Comparison of ENCODE assay signal across 17 mouse cellular contexts in the genomic region with DNA sequence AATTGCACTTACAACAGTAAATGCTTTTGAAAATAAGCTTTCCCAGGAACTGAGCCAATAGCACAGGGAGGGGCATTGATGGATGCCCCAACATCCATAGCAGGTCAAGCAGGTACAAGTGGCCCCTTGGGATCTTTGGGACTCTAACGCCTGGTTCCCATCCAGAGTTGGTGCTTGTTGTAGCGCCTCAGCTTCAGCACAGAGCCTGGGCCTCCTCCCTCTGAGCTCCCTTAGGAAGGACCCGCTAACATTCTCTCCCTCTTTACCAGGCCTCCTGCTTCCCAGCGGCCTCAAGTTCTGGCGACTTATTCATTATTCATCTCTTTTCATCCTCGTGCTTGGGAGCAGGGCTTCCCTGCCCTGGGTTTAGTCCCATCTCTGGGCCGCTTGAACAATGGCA. TPM values are rescaled to one million over a fixed set of nuclear protein-coding genes. Genes with fewer than 3 reads are reported as not detected.
A peak's percentile ranks its signal among the peaks of the same experiment; 100 is the strongest.
DNase-seq lines count a peak whose midpoint lies in the region; ATAC-seq and TF ChIP-seq lines count a peak whose summit lies in the region.
"Had no signal": no experiment of that assay in that cellular context is flagged by ENCODE, and none has a peak within 500 bp of the region (broad histone marks: within the 10 kb centered on the region; RNA-seq: fewer than 3 reads in every experiment).

Gene Myo3b, plus strand, starts transcription at position 375 of the 400 bp plus-strand sequence.

- in situ Hi-C loops in CH12.LX (cut with MboI; ENCODE audit: low pct_ligation_motif_present, low pct_unique_long_range_greater_than_20kb, low sequenced_read_pairs), result no loop called here

- H3K9me3 ChIP-seq in hindbrain, embryonic 10.5 days, result no peaks in the 10 kb centered on the region
- no peaks in the 10 kb centered on the region for H3K9me3 ChIP-seq in hindbrain, postnatal 0 days (ENCODE audit: low read length)
- no peaks in the 10 kb centered on the region for H3K9me3 ChIP-seq in CH12.LX (replicated peaks; ENCODE audit: low read length)
- no peaks in the 10 kb centered on the region for H3K9me3 ChIP-seq in embryonic facial prominence, embryonic 10.5 days
- H3K9me3 ChIP-seq in midbrain, embryonic 13.5 days, result no peaks in the 10 kb centered on the region
- H3K9me3 ChIP-seq: G1E; intestine, embryonic 15.5 days; kidney, embryonic 15.5 days had no signal

- H3K27me3 ChIP-seq in hindbrain, embryonic 10.5 days (ENCODE audit: insufficient read depth, poor library complexity, severe bottlenecking), result no peaks in the 10 kb centered on the region
- no peaks in the 10 kb centered on the region for H3K27me3 ChIP-seq in hindbrain, postnatal 0 days (ENCODE audit: insufficient read depth, low read length)
- no peaks in the 10 kb centered on the region for H3K27me3 ChIP-seq in CH12.LX (replicated peaks)
- no peaks in the 10 kb centered on the region for H3K27me3 ChIP-seq in embryonic facial prominence, embryonic 10.5 days (replicated peaks; ENCODE audit: low read depth, poor library complexity, severe bottlenecking)
- no peaks in the 10 kb centered on the region for H3K27me3 ChIP-seq in midbrain, embryonic 13.5 days
- H3K27me3 ChIP-seq: intestine, embryonic 15.5 days; kidney, embryonic 15.5 days had no signal

- H3K4me1 ChIP-seq in hindbrain, embryonic 10.5 days (replicated peaks), result peaks cover 13% of the 10 kb centered on the region
- no peaks in the 10 kb centered on the region; the same call in 1 of the 2 replicates for H3K4me1 ChIP-seq in hindbrain, postnatal 0 days (ENCODE audit: insufficient read depth, low read length)
- peaks cover 0 to 32% of the 10 kb centered on the region in 2 experiments; a peak in 2 of 4 replicates for H3K4me1 ChIP-seq in CH12.LX (ENCODE audit: control insufficient read depth in 1 of 2, insufficient read depth in 2 of 2)
- peaks cover 8% of the 10 kb centered on the region for H3K4me1 ChIP-seq in embryonic facial prominence, embryonic 10.5 days
- peaks cover 11% of the 10 kb centered on the region for H3K4me1 ChIP-seq in midbrain, embryonic 13.5 days (replicated peaks)
- H3K4me1 ChIP-seq: intestine, embryonic 15.5 days had no signal

- H3K9ac ChIP-seq in hindbrain, postnatal 0 days (replicated peaks; ENCODE audit: low read length), result no peak within 1 kb of the TSS
- no peak within 1 kb of the TSS for H3K9ac ChIP-seq in CH12.LX (ENCODE audit: insufficient read depth, low read depth)
- H3K9ac ChIP-seq in midbrain, embryonic 13.5 days (replicated peaks), result 0 out of 2 replicates have a peak within 1 kb of the TSS, but pooled peaks have one; percentile 41
- H3K9ac ChIP-seq: intestine, embryonic 15.5 days; kidney, embryonic 15.5 days had no signal

- intact Hi-C loops in heart, postnatal 14 days (cut with DNase I), result no loop called here

- no peaks in the 10 kb centered on the region for H3K79me2 ChIP-seq in CH12.LX (replicated peaks; ENCODE audit: control insufficient read depth, extremely low read depth, insufficient read depth, poor library complexity, severe bottlenecking)

- no peak within 1 kb of the TSS for H3K4me3 ChIP-seq in hindbrain, embryonic 10.5 days
- no peak within 1 kb of the TSS for H3K4me3 ChIP-seq in hindbrain, postnatal 0 days (ENCODE audit: low read length)
- H3K4me3 ChIP-seq in CH12.LX (replicated peaks in 1 of 3; ENCODE audit: low read depth in 2 of 3, low read length in 2 of 3, poor library complexity in 1 of 3), result no peak within 1 kb of the TSS
- H3K4me3 ChIP-seq in embryonic facial prominence, embryonic 10.5 days, result no peak within 1 kb of the TSS
- H3K4me3 ChIP-seq in midbrain, embryonic 13.5 days (replicated peaks), result no peak within 1 kb of the TSS
- H3K4me3 ChIP-seq: intestine, embryonic 15.5 days; kidney, embryonic 15.5 days had no signal

- no peak for TF ChIP-seq POLR2A in CH12.LX (IDR thresholded peaks at IDR 0.05; ENCODE audit: low read depth, low read length)

- TF ChIP-seq CTCF in hindbrain, postnatal 0 days (IDR thresholded peaks at IDR 0.05; ENCODE audit: low read depth), result no peak
- TF ChIP-seq CTCF in CH12.LX (conservative IDR thresholded peaks at IDR 0.05 in 1 of 2, IDR thresholded peaks at IDR 0.05 in 1 of 2; ENCODE audit: low read depth in 2 of 2, low read length in 2 of 2), result no peak

- no peak for ATAC-seq in hindbrain, postnatal 0 days
- ATAC-seq in midbrain, embryonic 13.5 days, result no peak
- ATAC-seq in cerebellum, adult (ENCODE audit: insufficient number of reproducible peaks, low FRiP score, low TSS enrichment), result no peak
- ATAC-seq: forebrain, embryonic 16.5 days; intestine, embryonic 15.5 days had no signal

- DNase-seq in hindbrain, embryonic 10.5 days (ENCODE audit: low spot score), result peak; percentile 22
- no peak for DNase-seq in hindbrain, postnatal 0 days (ENCODE audit: low spot score)
- DNase-seq in CH12.LX (ENCODE audit: extremely low read depth), result no peak
- no peak for DNase-seq in embryonic facial prominence, embryonic 10.5 days (ENCODE audit: low spot score)
- no peak for DNase-seq in heart, adult 8-10 months (ENCODE audit: low spot score)
- no peak for DNase-seq in heart, postnatal 14 days
- DNase-seq: cerebellum, postnatal 10 days; gastrocnemius, postnatal 10 days; heart, postnatal 36 days had no signal

- TF ChIP-seq RAD21 in CH12.LX (IDR thresholded peaks at IDR 0.05; ENCODE audit: low read depth, low read length), result no peak

- no peak for TF ChIP-seq EP300 in CH12.LX (IDR thresholded peaks at IDR 0.05; ENCODE audit: low read length)

- H3K36me3 ChIP-seq in hindbrain, embryonic 10.5 days, result no peaks in the 10 kb centered on the region
- H3K36me3 ChIP-seq in hindbrain, postnatal 0 days (ENCODE audit: insufficient read depth, low read length), result no peaks in the 10 kb centered on the region
- H3K36me3 ChIP-seq in CH12.LX (replicated peaks in 1 of 2; ENCODE audit: control insufficient read depth in 1 of 2, insufficient read depth in 1 of 2, low read length in 1 of 2), result no peaks in the 10 kb centered on the region
- H3K36me3 ChIP-seq in embryonic facial prominence, embryonic 10.5 days (replicated peaks), result no peaks in the 10 kb centered on the region
- H3K36me3 ChIP-seq in midbrain, embryonic 13.5 days, result no peaks in the 10 kb centered on the region
- H3K36me3 ChIP-seq: G1E; intestine, embryonic 15.5 days; kidney, embryonic 15.5 days had no signal

- dilution Hi-C loops in CH12.LX (cut with MboI; ENCODE audit: extremely low pct_ligation_motif_present, extremely low pct_unique_long_range_greater_than_20kb, low sequenced_read_pairs), result no loop called here

- WGBS in hindbrain, embryonic 10.5 days, result 22% methylated on average over 7 of the region's 7 CpGs
- 20% methylated on average over 7 of the region's 7 CpGs for WGBS in hindbrain, postnatal 0 days
- WGBS in embryonic facial prominence, embryonic 10.5 days, result 24% methylated on average over 7 of the region's 7 CpGs
- WGBS in midbrain, embryonic 13.5 days, result 24% methylated on average over 7 of the region's 7 CpGs

- no peak within 1 kb of the TSS for H3K4me2 ChIP-seq in hindbrain, postnatal 0 days (ENCODE audit: low read depth, low read length)
- H3K4me2 ChIP-seq in CH12.LX (ENCODE audit: insufficient read depth, low read depth, poor library complexity, severe bottlenecking), result 0 out of 2 replicates have a peak within 1 kb of the TSS, but pooled peaks have one; percentile 29
- peak within 1 kb of the TSS; percentile 33 for H3K4me2 ChIP-seq in midbrain, embryonic 13.5 days (replicated peaks)
- H3K4me2 ChIP-seq: heart, embryonic 11.5 days; intestine, embryonic 15.5 days; kidney, embryonic 15.5 days had no signal

- H3K27ac ChIP-seq in hindbrain, embryonic 10.5 days, result no peak within 1 kb of the TSS
- H3K27ac ChIP-seq in hindbrain, postnatal 0 days, result no peak within 1 kb of the TSS
- H3K27ac ChIP-seq in CH12.LX (ENCODE audit: insufficient read depth, low read depth), result no peak within 1 kb of the TSS
- H3K27ac ChIP-seq in embryonic facial prominence, embryonic 10.5 days (replicated peaks), result 0 out of 2 replicates have a peak within 1 kb of the TSS, but pooled peaks have one; percentile 30
- H3K27ac ChIP-seq in midbrain, embryonic 13.5 days, result no peak within 1 kb of the TSS
- H3K27ac ChIP-seq: intestine, embryonic 15.5 days; kidney, embryonic 15.5 days had no signal

TF ChIP-seq in CH12.LX, 34 proteins besides CTCF, POLR2A, EP300 and RAD21:
- TF ChIP-seq MEF2A (IDR thresholded peaks at IDR 0.05; ENCODE audit: borderline replicate concordance, low read depth, low read length), result no peak
- TF ChIP-seq BHLHE40 (IDR thresholded peaks at IDR 0.05; ENCODE audit: low read depth, low read length), result no peak
- TF ChIP-seq JUND (conservative IDR thresholded peaks at IDR 0.05; ENCODE audit: low read depth, low read length), result no peak
- TF ChIP-seq E2F4 (IDR thresholded peaks at IDR 0.05; ENCODE audit: insufficient replicate concordance, low read depth, low read length), result no peak
- no peak for TF ChIP-seq MXI1 (IDR thresholded peaks at IDR 0.05; ENCODE audit: low read depth, low read length)

RNA-seq across cellular contexts. Expression of gene Myo3b, which starts in this region (rescaled TPM):
- polyA plus RNA-seq in hindbrain, embryonic 10.5 days (2016; fragmentation: Nextera tagmentation; extraction: Ambion mirVana), result not detected in 2 replicates
- total RNA-seq in hindbrain, postnatal 0 days (2014; rRNA removed), result 0.47 and 0.97 TPM in 2 replicates
- 0.09 and 0.16 TPM in 2 replicates for polyA plus RNA-seq in hindbrain, postnatal 0 days (2015; fragmentation: Nextera tagmentation; extraction: Ambion mirVana)
- total RNA-seq in CH12.LX (2012; rRNA removed), result 0.46 and 0.64 TPM in 2 replicates
- total RNA-seq in CH12.LX (2014; rRNA removed), result 0.58 and 0.63 TPM in 2 replicates
- polyA plus RNA-seq in CH12.LX (2012; ENCODE audit: insufficient read length, low read depth), result 0.76 and 0.90 TPM in 2 replicates
- polyA plus RNA-seq in embryonic facial prominence, embryonic 10.5 days (2016; fragmentation: Nextera tagmentation; extraction: Ambion mirVana), result 0.04 and 0.08 TPM in 2 replicates
- 0.17 and 0.19 TPM in 2 replicates for polyA plus RNA-seq in midbrain, embryonic 13.5 days (2015; fragmentation: Nextera tagmentation; extraction: Ambion mirVana)
- under 1 TPM; 0.05 to 0.16 (median 0.12) TPM for total RNA-seq in heart, adult 8-10 months (2022)
- total RNA-seq in heart, postnatal 14 days (2021), result under 1 TPM in 1 of 2 experiments, not detected in 1; 0.05 TPM
- total RNA-seq: liver, adult 2 months had no signal
- polyA plus RNA-seq: G1E; liver, adult 2 months had no signal

Comparison
In these comparisons a context has a peak if more than half of its experiments do, and no peak if none do; other contexts are left out.
1. Peak in DNase-seq in hindbrain, embryonic 10.5 days; RNA of the gene not detected or under 1 TPM.